Mouse (Mus musculus): ENCODE measurements around the gene Stip1. TPM values are rescaled to one million over a fixed set of nuclear protein-coding genes. Genes with fewer than 3 reads are reported as not detected.
A peak's percentile ranks its signal among the peaks of the same experiment; 100 is the strongest.
"Not testable (repeated sequence)": the region's sequence is repeated elsewhere in the genome, so short reads cannot be mapped to it uniquely, and the experiment has no call there.

Stip1 gene
- polyA plus RNA-seq, 1 experiment from 2014 or later, result 131 TPM

- Histone ChIP-seq H3K36me3 (ENCODE audit: insufficient read depth, low read length) (no peaks in the 10 kb centered on the region), H3K4me2 (ENCODE audit: low read length) (peak overlapping the region; percentile 99), H3K27me3 (ENCODE audit: insufficient read depth, low read length) (no peaks in the 10 kb centered on the region), H3K4me1 (replicated peaks; ENCODE audit: insufficient read depth, low read length) (peaks cover 15% of the 10 kb centered on the region; the same call in 1 of the 2 replicates), H3K9me3 (replicated peaks; ENCODE audit: low read length) (no peaks in the 10 kb centered on the region), H3K9ac (ENCODE audit: low read depth, low read length) (no peak overlapping the region), H3K27ac (peak overlapping the region; percentile 65), H3K4me3 (replicated peaks; ENCODE audit: low read depth, low read length) (peak overlapping the region; percentile 60)
- WGBS, result 1% methylated on average over 15 of the region's 15 CpGs
- DNase-seq (ENCODE audit: low spot score) (peak; percentile 93), ATAC-seq (replicated peaks; ENCODE audit: low FRiP score, low read depth) (peak; percentile 85)
- peak; percentile 66 for TF ChIP-seq CTCF (IDR thresholded peaks at IDR 0.05; ENCODE audit: low read depth)
Measured at GRCm38 (mm10) chr19:7057722-7058207, 18.0 kb upstream of the Stip1 start.

- Histone ChIP-seq H3K27me3 (ENCODE audit: insufficient read depth, low read length) (no peaks in the 10 kb centered on the region), H3K9ac (ENCODE audit: low read depth, low read length) (peak overlapping the region; percentile 63), H3K27ac (peak overlapping the region; percentile 65), H3K4me1 (replicated peaks; ENCODE audit: insufficient read depth, low read length) (peaks cover 15% of the 10 kb centered on the region; the same call in 1 of the 2 replicates), H3K36me3 (ENCODE audit: insufficient read depth, low read length) (no peaks in the 10 kb centered on the region), H3K4me2 (ENCODE audit: low read length) (peak overlapping the region; percentile 99), H3K9me3 (replicated peaks; ENCODE audit: low read length) (no peaks in the 10 kb centered on the region), H3K4me3 (replicated peaks; ENCODE audit: low read depth, low read length) (peak overlapping the region; percentile 60)
- DNase-seq (ENCODE audit: low spot score) (no peak), ATAC-seq (replicated peaks; ENCODE audit: low FRiP score, low read depth) (peak; percentile 31)
- 6% methylated on average over 16 of the region's 16 CpGs for WGBS
- TF ChIP-seq CTCF (IDR thresholded peaks at IDR 0.05; ENCODE audit: low read depth), result no peak
Measured at GRCm38 (mm10) chr19:7057126-7057721, 17.5 kb upstream of the Stip1 start.

- Histone ChIP-seq H3K36me3 (ENCODE audit: insufficient read depth, low read length) (no peaks in the 10 kb centered on the region), H3K4me3 (replicated peaks; ENCODE audit: low read depth, low read length) (peak within 1 kb of the TSS; percentile 60), H3K4me2 (ENCODE audit: low read length) (peak within 1 kb of the TSS; percentile 99), H3K27ac (peak within 1 kb of the TSS; percentile 65), H3K27me3 (ENCODE audit: insufficient read depth, low read length) (no peaks in the 10 kb centered on the region), H3K4me1 (replicated peaks; ENCODE audit: insufficient read depth, low read length) (peaks cover 15% of the 10 kb centered on the region; the same call in 1 of the 2 replicates), H3K9me3 (replicated peaks; ENCODE audit: low read length) (no peaks in the 10 kb centered on the region), H3K9ac (ENCODE audit: low read depth, low read length) (peak within 1 kb of the TSS; percentile 63)
- ATAC-seq (replicated peaks; ENCODE audit: low FRiP score, low read depth), result peak; percentile 72
- WGBS, result 1% methylated on average over 72 of the region's 72 CpGs
- peak; percentile 57 for DNase-seq (ENCODE audit: low spot score)
- TF ChIP-seq CTCF (IDR thresholded peaks at IDR 0.05; ENCODE audit: low read depth), result no peak
Measured at GRCm38 (mm10) chr19:7056248-7057087, 16.7 kb upstream of the Stip1 start, which contains the start of gene Macrod1. TSS of gene Macrod1 (plus strand) at chr19:7056810.

GRCm38 (mm10) chr19:7055173-7055572 is 15.4 kb upstream of the Stip1 start:
- no peaks in the 10 kb centered on the region for H3K36me3 ChIP-seq (ENCODE audit: insufficient read depth, low read length)
- H3K4me3 ChIP-seq (replicated peaks; ENCODE audit: low read depth, low read length), result no peak overlapping the region
- no peaks in the 10 kb centered on the region for H3K9me3 ChIP-seq (replicated peaks; ENCODE audit: low read length)
- ATAC-seq (replicated peaks; ENCODE audit: low FRiP score, low read depth) (no peak), DNase-seq (ENCODE audit: low spot score) (peak; percentile 49)
- peak overlapping the region; percentile 37 for H3K27ac ChIP-seq
- 36% methylated on average over 3 of the region's 3 CpGs for WGBS
- TF ChIP-seq CTCF (IDR thresholded peaks at IDR 0.05; ENCODE audit: low read depth), result peak; percentile 27; the same call in 1 of the 2 replicates
- no peaks in the 10 kb centered on the region for H3K27me3 ChIP-seq (ENCODE audit: insufficient read depth, low read length)
- no peak overlapping the region for H3K9ac ChIP-seq (ENCODE audit: low read depth, low read length)
- no peak overlapping the region for H3K4me2 ChIP-seq (ENCODE audit: low read length)
- peaks cover 15% of the 10 kb centered on the region; the same call in 1 of the 2 replicates for H3K4me1 ChIP-seq (replicated peaks; ENCODE audit: insufficient read depth, low read length)

- H3K4me1 ChIP-seq (replicated peaks; ENCODE audit: insufficient read depth, low read length), result peaks cover 15% of the 10 kb centered on the region; the same call in 1 of the 2 replicates
- 37% methylated on average over 10 of the region's 10 CpGs for WGBS
- no peaks in the 10 kb centered on the region for H3K36me3 ChIP-seq (ENCODE audit: insufficient read depth, low read length)
- H3K27me3 ChIP-seq (ENCODE audit: insufficient read depth, low read length), result no peaks in the 10 kb centered on the region
- TF ChIP-seq CTCF (IDR thresholded peaks at IDR 0.05; ENCODE audit: low read depth), result no peak
- peak overlapping the region; percentile 37 for H3K27ac ChIP-seq
- H3K4me3 ChIP-seq (replicated peaks; ENCODE audit: low read depth, low read length), result no peak overlapping the region
- H3K9ac ChIP-seq (ENCODE audit: low read depth, low read length), result no peak overlapping the region
- no peak overlapping the region for H3K4me2 ChIP-seq (ENCODE audit: low read length)
- DNase-seq (ENCODE audit: low spot score), result peak; percentile 65
- H3K9me3 ChIP-seq (replicated peaks; ENCODE audit: low read length), result no peaks in the 10 kb centered on the region
- ATAC-seq (replicated peaks; ENCODE audit: low FRiP score, low read depth), result no peak
Measured at GRCm38 (mm10) chr19:7054772-7055171, 15.0 kb upstream of the Stip1 start.

GRCm38 (mm10) chr19:7053382-7053781 is 13.6 kb upstream of the Stip1 start:
- H3K4me2 ChIP-seq (ENCODE audit: low read length); H3K9me3 ChIP-seq (replicated peaks; ENCODE audit: low read length); H3K27me3 ChIP-seq (ENCODE audit: insufficient read depth, low read length); ATAC-seq (replicated peaks; ENCODE audit: low FRiP score, low read depth); H3K36me3 ChIP-seq (ENCODE audit: insufficient read depth, low read length); H3K9ac ChIP-seq (ENCODE audit: low read depth, low read length); H3K4me3 ChIP-seq (replicated peaks; ENCODE audit: low read depth, low read length); H3K27ac ChIP-seq; DNase-seq (ENCODE audit: low spot score): not testable (repeated sequence)
- peaks cover 12% of the 10 kb centered on the region; the same call in 1 of the 2 replicates for H3K4me1 ChIP-seq (replicated peaks; ENCODE audit: insufficient read depth, low read length)
- 80% methylated on average over 4 of the region's 4 CpGs for WGBS

All from kidney, postnatal 0 days (tissue).